Mouse (Mus musculus) v-Abl transformed pro-B cells (cell line): Measurements from ENCODE around the gene Uba3.

ENCODE experiments used
- in situ Hi-C, 2 experiments: fragments of 400-800 bp; cut with MboI; formaldehyde crosslinking; loops; one replicate each; pipeline ENCODE4 v1.15.1; 2025; ENCODE audit not compliant: unreplicated experiment in 2 of 2

The Uba3 gene

GRCm38 (mm10) chr6:97205439-97205885, at the start of gene Uba3:
TSS of gene Uba3 (minus strand) at chr6:97205647.
- in situ Hi-C loops = no loop called here

- in situ Hi-C loops = loop anchor here (5.0 to 25.0 kb wide), 6 partner anchors 105 to 760 kb away; partner anchors contain the start of gene Eogt (in 2 of the 2)
Observed at GRCm38 (mm10) chr6:97252711-97253221, 47.3 kb upstream of the Uba3 start, which contains the start of gene Lmod3. TSS of gene Lmod3 (minus strand) at chr6:97252759.

GRCm38 (mm10) chr6:97252086-97252485, 46.6 kb upstream of the Uba3 start:
- in situ Hi-C loops = loop anchor here (5.0 to 25.0 kb wide), 6 partner anchors 105 to 760 kb away; partner anchors contain the start of gene Eogt (in 2 of the 2)

GRCm38 (mm10) chr6:97250966-97251365, 45.5 kb upstream of the Uba3 start:
- in situ Hi-C loops = loop anchor here (5.0 to 25.0 kb wide), 6 partner anchors 104 to 761 kb away; partner anchors contain the start of gene Eogt (in 2 of the 2)

- in situ Hi-C loops = no loop called here
Observed at GRCm38 (mm10) chr6:97245200-97245599, 39.8 kb upstream of the Uba3 start.

GRCm38 (mm10) chr6:97242522-97242921, 37.1 kb upstream of the Uba3 start:
- in situ Hi-C loops = no loop called here

GRCm38 (mm10) chr6:97240092-97240491, 34.6 kb upstream of the Uba3 start:
- in situ Hi-C loops = no loop called here

GRCm38 (mm10) chr6:97239360-97239759, 33.9 kb upstream of the Uba3 start:
- in situ Hi-C loops = no loop called here

- in situ Hi-C loops = no loop called here
Observed at GRCm38 (mm10) chr6:97236088-97236487, 30.6 kb upstream of the Uba3 start.

GRCm38 (mm10) chr6:97234911-97235668, 29.6 kb upstream of the Uba3 start:
- in situ Hi-C loops = no loop called here

- in situ Hi-C loops = no loop called here
Observed at GRCm38 (mm10) chr6:97227067-97227847, 21.8 kb upstream of the Uba3 start.

GRCm38 (mm10) chr6:97226083-97226491, 20.6 kb upstream of the Uba3 start:
- in situ Hi-C loops = no loop called here

- in situ Hi-C loops = no loop called here
Observed at GRCm38 (mm10) chr6:97224505-97224904, 19.1 kb upstream of the Uba3 start.

- in situ Hi-C loops = no loop called here
Observed at GRCm38 (mm10) chr6:97223566-97223965, 18.1 kb upstream of the Uba3 start.

- in situ Hi-C loops = no loop called here
Observed at GRCm38 (mm10) chr6:97222931-97223467, 17.6 kb upstream of the Uba3 start.

- in situ Hi-C loops = no loop called here
Observed at GRCm38 (mm10) chr6:97222321-97222720, 16.9 kb upstream of the Uba3 start.

GRCm38 (mm10) chr6:97221205-97222025, 16.0 kb upstream of the Uba3 start:
- in situ Hi-C loops = no loop called here

- in situ Hi-C loops = no loop called here
Observed at GRCm38 (mm10) chr6:97220672-97221071, 15.2 kb upstream of the Uba3 start.

- in situ Hi-C loops = loop anchor here in 1 of 2 experiments (5.0 kb wide), 1 partner anchor 39 kb away; the partner anchor contains the start of gene Tmf1
Observed at GRCm38 (mm10) chr6:97216154-97216821, 10.8 kb upstream of the Uba3 start.
